Mouse (Mus musculus): Measurements from ENCODE around the gene Castor1.

The Castor1 gene

DNA sequence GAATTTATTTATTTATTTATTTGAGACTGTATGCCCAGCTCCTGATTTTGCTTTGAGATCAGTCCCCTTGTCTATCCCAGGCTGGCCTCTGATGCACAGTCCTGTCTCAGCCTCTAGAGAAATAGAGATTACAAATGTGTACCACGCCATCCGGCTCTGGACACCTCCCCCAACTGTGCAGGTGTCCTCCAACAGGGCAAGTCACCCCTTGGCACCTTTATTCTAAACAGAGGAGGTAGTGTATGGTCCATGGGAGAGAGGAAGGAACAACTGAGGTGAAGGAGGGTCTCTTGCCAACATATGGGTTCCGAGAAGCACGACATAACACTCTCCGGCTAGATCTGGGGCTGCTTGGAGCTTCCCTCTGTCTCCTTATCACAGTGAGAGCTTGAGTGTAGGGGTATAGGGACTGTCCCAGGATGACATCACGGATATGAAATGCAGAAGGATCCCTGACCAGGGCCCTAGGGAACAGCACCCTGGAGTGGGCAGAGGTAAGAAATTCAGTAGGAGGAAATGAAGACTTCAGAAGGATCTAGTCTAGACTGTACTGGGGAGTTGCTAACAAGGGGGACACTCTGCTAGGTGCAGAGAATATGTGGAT lies 17.1 kb downstream of the Castor1 start:
- no peak for DNase-seq (ENCODE audit: low spot score)

DNA sequence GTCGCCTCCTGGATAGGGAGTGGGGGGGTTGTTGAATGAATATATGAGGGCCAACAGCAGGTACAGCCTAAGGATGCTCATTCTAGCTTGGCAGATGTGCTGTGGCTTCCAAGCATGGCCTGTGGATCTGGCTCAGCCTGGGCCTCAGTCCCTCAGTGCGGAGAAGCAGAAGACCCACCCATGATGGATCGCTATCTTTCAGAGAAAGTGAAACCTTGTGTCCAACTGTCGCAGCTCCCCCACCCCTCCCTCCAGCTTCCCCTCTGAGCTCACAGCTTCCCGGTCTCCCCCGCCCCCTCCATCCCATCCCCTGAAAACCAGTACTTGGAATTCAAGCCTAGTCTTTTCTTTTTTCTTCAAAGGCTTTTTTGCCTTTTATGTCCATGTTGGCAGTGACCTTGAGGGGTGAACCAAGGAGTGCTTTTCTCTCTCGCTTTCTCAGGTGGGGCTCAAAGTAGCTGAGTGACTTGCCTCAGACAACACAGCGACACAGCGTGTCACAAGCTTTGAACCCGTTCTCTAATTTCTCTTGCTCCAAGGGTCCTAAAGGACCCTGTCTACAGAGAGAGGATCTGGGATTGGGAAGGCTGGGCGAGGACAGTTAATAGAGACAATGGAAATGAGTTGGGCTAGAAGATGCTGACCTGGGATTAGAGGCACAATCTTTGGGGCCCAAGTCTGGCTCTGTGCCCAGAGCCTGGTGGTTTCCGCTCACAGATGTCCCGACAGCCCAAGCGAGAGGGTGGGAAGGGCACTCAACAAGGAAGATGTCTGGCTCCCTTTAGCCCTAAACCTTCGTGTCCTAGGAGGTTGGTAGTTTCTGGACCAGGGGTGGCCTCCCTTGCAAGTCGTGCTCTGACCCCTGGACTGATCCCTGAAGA lies 17.9 kb downstream of the Castor1 start, which contains the start of gene Osm:
TSS of gene Osm (plus strand) at position 756 of the 881 bp plus-strand sequence.
- peak; percentile 64 for DNase-seq (ENCODE audit: low spot score)

GRCm38 (mm10) chr11:4236546-4237067 lies 18.6 kb downstream of the Castor1 start:
- no peak for DNase-seq (ENCODE audit: low spot score)

GRCm38 (mm10) chr11:4237389-4237912 lies 19.4 kb downstream of the Castor1 start:
- DNase-seq (ENCODE audit: low spot score): peak; percentile 69

GRCm38 (mm10) chr11:4238167-4238566 lies 20.1 kb downstream of the Castor1 start:
- DNase-seq (ENCODE audit: low spot score): no peak

DNA sequence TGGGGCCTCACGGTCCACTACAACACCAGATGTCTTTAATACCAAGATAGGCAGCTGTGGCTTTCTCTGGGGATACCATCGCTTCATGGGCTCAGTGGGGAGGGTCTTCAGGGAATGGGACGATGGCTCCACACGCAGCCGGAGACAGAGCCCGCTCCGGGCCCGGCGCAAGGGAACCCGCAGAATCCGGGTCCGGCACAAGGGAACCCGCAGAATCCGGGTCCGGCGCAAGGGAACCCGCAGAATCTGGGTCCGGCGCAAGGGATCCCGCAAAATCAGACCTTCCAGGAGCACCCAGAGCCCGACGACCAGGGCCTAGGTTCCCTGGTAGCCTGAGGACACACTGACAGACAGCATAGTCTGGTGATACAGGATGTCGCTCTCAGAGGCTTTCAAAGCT lies 21.7 kb downstream of the Castor1 start:
- DNase-seq (ENCODE audit: low spot score): no peak

GRCm38 (mm10) chr11:4240151-4240550 lies 22.1 kb downstream of the Castor1 start:
- DNase-seq (ENCODE audit: low spot score): no peak

DNA sequence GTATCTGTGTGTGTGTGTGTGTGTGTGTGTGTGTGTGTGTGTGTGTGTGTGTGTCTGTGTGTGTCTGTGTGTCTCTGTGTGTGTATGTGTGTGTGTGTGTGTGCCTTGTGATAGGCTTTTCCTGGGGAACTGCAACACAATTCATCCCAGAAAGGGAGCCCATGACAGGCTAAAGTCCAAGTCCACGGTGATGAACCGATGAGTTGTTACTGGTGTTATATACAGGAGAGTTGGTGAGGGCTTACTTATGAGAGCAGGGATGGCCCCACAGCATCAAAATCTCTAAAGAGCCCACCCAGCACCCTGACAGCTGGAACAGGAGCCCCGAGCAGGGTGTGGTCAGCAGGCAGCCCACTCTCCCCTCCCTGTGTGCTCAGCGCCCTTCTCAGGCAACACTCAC lies 23.2 kb downstream of the Castor1 start:
- no peak for DNase-seq (ENCODE audit: low spot score)

GRCm38 (mm10) chr11:4246126-4246525 lies 28.1 kb downstream of the Castor1 start:
- DNase-seq (ENCODE audit: low spot score): no peak

DNA sequence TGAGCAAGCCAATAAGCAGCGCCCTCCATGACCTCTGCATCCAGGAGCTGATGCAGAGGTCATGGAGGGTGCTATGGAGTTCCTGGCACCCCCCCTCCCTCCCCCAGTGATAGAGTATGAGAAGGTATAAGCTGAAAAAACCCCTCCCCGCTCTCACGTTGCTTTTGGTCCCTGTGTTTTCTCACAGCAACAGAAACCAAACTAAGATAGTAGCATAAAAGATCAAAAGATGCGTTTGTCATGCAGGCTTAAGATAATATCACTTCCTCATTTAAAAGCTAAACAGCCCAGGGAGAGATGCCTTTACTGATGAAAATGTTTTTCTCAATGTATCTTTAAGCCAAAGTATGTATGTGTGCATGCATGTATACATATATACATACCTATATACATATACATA lies 28.6 kb downstream of the Castor1 start:
- peak; percentile 31 for DNase-seq (ENCODE audit: low spot score)

GRCm38 (mm10) chr11:4247201-4247959 lies 29.4 kb downstream of the Castor1 start:
- no peak for DNase-seq (ENCODE audit: low spot score)

GRCm38 (mm10) chr11:4249151-4249550 lies 31.1 kb downstream of the Castor1 start:
- DNase-seq (ENCODE audit: low spot score): no peak

- no peak for DNase-seq (ENCODE audit: low spot score)
Observed at GRCm38 (mm10) chr11:4250290-4250689, 32.3 kb downstream of the Castor1 start.

DNA sequence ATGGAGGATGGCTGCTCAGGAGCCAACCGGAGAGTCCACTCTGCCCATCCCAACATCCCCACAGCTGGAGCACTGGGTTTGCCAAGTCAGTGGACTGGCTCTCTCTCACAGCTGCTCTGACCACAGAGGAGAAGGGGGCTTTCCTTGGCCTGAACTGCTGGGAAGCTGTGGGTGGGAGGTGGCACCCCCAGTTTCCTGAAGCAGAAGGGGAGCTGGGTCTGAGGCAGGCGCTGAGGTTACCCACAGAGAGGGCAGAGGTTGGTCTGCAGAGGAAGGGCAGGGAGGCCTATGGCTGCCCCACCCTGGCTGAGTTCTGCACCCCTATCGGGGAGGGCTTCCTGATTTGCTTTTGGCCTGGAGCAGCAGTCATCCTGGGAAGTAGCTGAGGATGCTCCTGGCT lies 33.4 kb downstream of the Castor1 start:
- DNase-seq (ENCODE audit: low spot score): no peak

DNA sequence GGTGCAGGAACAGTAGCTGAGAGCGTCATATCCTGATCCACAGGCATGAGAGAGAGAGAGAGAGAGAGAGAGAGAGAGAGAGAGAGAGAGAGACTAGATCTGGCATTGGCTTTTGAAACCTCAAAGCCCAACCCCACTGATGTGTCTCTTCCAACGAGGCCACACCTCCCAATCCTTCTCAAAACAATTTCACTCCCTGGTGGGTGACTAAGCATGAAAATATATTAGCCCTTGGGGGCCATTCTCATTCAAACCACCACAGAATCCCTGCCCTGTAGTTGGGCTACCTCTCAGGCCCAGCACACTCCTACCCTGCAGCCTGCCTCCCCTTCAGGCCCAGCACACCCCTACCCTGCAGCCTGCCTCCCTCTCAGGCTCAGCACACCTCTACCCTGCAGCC lies 34.9 kb downstream of the Castor1 start:
- no peak for DNase-seq (ENCODE audit: low spot score)

GRCm38 (mm10) chr11:4256846-4257607 lies 39.0 kb downstream of the Castor1 start, which contains the start of gene Lif:
Gene Lif (plus strand): TSS chr11:4257557.
- DNase-seq (ENCODE audit: low spot score): no peak

GRCm38 (mm10) chr11:4257756-4258155 lies 39.7 kb downstream of the Castor1 start:
- DNase-seq (ENCODE audit: low spot score): no peak

- DNase-seq (ENCODE audit: low spot score): peak; percentile 85
Observed at GRCm38 (mm10) chr11:4258657-4259082, 40.6 kb downstream of the Castor1 start.

DNA sequence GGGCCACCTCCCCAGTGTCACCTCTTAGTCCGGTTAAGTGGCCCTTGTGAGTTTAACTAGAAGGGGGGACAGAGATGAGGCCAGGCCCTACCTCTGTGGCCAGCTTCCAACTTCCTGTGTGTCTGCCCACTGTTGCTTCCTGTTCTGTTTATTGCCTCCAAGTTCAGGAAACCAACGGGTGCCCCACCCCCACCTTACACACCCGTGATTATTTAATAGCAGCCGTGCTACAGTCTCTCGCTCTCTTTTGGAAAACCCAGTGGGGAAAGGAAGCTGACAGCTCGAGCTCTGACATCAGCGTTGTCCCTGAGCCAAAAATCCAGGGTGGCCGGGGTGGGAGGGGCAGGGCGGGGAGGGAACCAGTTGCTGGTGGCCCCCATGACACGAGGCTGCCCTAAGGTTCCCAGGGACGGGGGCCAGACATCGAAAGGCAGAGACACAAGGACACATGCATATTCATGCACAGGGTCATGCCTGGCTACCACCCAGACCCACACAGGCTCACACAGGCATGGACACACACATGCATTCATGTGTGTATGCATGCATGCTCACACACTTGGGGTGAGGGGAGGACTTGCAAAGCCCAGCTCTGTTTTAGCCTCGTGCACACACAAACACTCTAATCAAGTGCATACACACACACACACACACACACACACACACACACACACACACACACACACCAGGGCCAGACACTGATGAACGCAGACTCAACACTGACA lies 42.6 kb downstream of the Castor1 start:
- no peak for DNase-seq (ENCODE audit: low spot score)

DNA sequence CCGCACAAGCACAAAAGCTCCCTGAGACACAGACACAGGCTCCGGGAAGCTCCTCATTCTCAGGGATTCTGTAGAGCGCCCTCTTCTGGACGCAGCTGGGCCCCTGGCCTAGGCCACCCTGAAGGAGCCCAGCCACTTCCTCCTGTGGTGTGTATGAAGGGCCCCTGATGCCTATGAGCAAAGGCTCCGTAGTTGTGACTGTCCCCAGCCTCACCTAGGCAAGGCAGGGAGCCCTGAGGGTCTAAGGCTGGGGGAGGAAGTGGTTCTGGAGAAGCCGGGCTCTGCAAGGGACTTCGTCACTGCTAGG lies 43.1 kb downstream of the Castor1 start:
- DNase-seq (ENCODE audit: low spot score): peak; percentile 71

- peak; percentile 64 for DNase-seq (ENCODE audit: low spot score)
Observed at GRCm38 (mm10) chr11:4261969-4262368, 43.9 kb downstream of the Castor1 start.

Data from T-cell, adult 2 months (primary cell).